Mouse (Mus musculus) intestine, postnatal 0 days (tissue): ENCODE data around the gene Vim. TPM values are rescaled to one million over a fixed set of nuclear protein-coding genes. Genes with fewer than 3 reads are reported as not detected.
"Not testable (repeated sequence)": the region's sequence is repeated elsewhere in the genome, so short reads cannot be mapped to it uniquely, and the experiment has no call there.

ENCODE experiments used
- ATAC-seq: fragments of 200-750 bp; cut with Nextera tagmentation; 2 replicates; pipeline ENCODE4 v1.8.0; 2017; ENCODE audit warnings: mild to moderate bottlenecking, moderate TSS enrichment, moderate library complexity
- H3K27ac ChIP-seq: fragments of 300-500 bp; sonication (generic); 2 replicates; pipeline ENCODE4 v1.5.1; 2014; ENCODE audit warnings: mild to moderate bottlenecking, low read depth, low read length, moderate library complexity
- H3K27me3 ChIP-seq: fragments of 300-500 bp; sonication (generic); replicated peaks from 2 replicates; pipeline ENCODE4 v1.6.1; 2014; ENCODE audit warnings: low read length, mixed read lengths; ENCODE audit not compliant: control insufficient read depth, insufficient read depth
- H3K36me3 ChIP-seq: fragments of 300-500 bp; sonication (generic); 2 replicates; pipeline ENCODE4 v1.6.1; 2014; ENCODE audit warnings: mild to moderate bottlenecking, moderate library complexity; ENCODE audit not compliant: control insufficient read depth, insufficient read depth
- H3K4me1 ChIP-seq: fragments of 300-500 bp; sonication (generic); replicated peaks from 2 replicates; pipeline ENCODE4 v1.6.1; 2014; ENCODE audit warnings: antibody characterized with exemption, low read length, mixed read lengths; ENCODE audit not compliant: control insufficient read depth, insufficient read depth
- H3K4me2 ChIP-seq: fragments of 300-500 bp; sonication (generic); replicated peaks from 2 replicates; pipeline ENCODE4 v1.6.1; 2014; ENCODE audit warnings: low read depth, mild to moderate bottlenecking, moderate library complexity
- H3K4me3 ChIP-seq: fragments of 300-500 bp; sonication (generic); 2 replicates; pipeline ENCODE4 v1.5.1; 2014; ENCODE audit warnings: low read depth, low read length
- H3K9ac ChIP-seq: fragments of 300-500 bp; sonication (generic); 2 replicates; pipeline ENCODE4 v1.6.1; 2014; ENCODE audit warnings: mild to moderate bottlenecking, low read depth, low read length
- H3K9me3 ChIP-seq: fragments of 300-500 bp; sonication (generic); 2 replicates; pipeline ENCODE4 v1.6.1; 2016; ENCODE audit warnings: mixed run types; ENCODE audit not compliant: control insufficient read depth
- CTCF ChIP-seq: sonication (generic); IDR thresholded peaks from 2 replicates; pipeline ENCODE4 v1.5.1; 2016; ENCODE audit warnings: low read depth, mild to moderate bottlenecking, control low read depth, antibody characterized with exemption, moderate library complexity
- WGBS: fragments of 180-500 bp; shearing (Covaris S2); extraction: QIAGEN DNeasy Blood & Tissue Kit; methylation state at CpG from one replicate; pipeline ENCODE4 v1.1.7; 2014; 5-methylcytosine and 5-hydroxymethylcytosine counted together
- polyA plus RNA-seq: library from polyadenylated mRNA; unstranded; fragments of >200 nt; fragmentation: Nextera tagmentation; extraction: Ambion mirVana; gene quantifications from 2 replicates; pipeline ENCODE4 v1.2.1, GENCODE M21; 2015

Vim gene
- polyA plus RNA-seq, 1 experiment from 2014 or later: 272 TPM

- Histone ChIP-seq H3K4me2 (no peak overlapping the region), H3K4me1 (0 out of 2 replicates have a peak, but pooled peaks cover 3% of the 10 kb centered on the region)
- 91% methylated on average over 8 of the region's 8 CpGs for WGBS
Observed at GRCm38 (mm10) chr2:13579315-13579714, 5.6 kb downstream of the Vim start.

DNA sequence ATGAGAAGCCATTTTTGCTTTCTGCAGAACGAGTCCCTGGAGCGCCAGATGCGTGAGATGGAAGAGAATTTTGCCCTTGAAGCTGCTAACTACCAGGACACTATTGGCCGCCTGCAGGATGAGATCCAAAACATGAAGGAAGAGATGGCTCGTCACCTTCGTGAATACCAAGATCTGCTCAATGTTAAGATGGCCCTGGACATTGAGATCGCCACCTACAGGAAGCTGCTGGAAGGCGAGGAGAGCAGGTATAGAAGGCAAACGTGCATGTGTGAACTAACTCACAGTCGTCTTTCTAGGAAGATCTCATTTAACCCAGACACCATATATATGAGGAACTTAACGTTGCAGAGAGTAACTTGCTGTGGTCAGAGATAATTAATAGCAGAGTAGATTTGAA lies 6.3 kb downstream of the Vim start:
- WGBS: 71% methylated on average over 11 of the region's 11 CpGs
- TF ChIP-seq CTCF: peak; percentile 67
- H3K4me1 ChIP-seq: 0 out of 2 replicates have a peak, but pooled peaks cover 3% of the 10 kb centered on the region
- ATAC-seq: no peak
- H3K27me3 ChIP-seq: no peaks in the 10 kb centered on the region
- no peak overlapping the region for H3K9ac ChIP-seq
- H3K4me3 ChIP-seq: no peak overlapping the region
- no peaks in the 10 kb centered on the region for H3K9me3 ChIP-seq
- H3K27ac ChIP-seq: no peak overlapping the region
- no peak overlapping the region for H3K4me2 ChIP-seq
- peaks cover 24% of the 10 kb centered on the region for H3K36me3 ChIP-seq

More at GRCm38 (mm10) chr2:13579315-13579714, 5.6 kb downstream of the Vim start:
- H3K27me3 ChIP-seq: no peaks in the 10 kb centered on the region
- H3K9me3 ChIP-seq: no peaks in the 10 kb centered on the region
- peaks cover 24% of the 10 kb centered on the region for H3K36me3 ChIP-seq
- no peak for ATAC-seq
- TF ChIP-seq CTCF: no peak
- H3K4me3 ChIP-seq: no peak overlapping the region
- H3K27ac ChIP-seq: no peak overlapping the region
- no peak overlapping the region for H3K9ac ChIP-seq

- peaks cover 24% of the 10 kb centered on the region for H3K36me3 ChIP-seq
- ATAC-seq: no peak
- H3K4me2 ChIP-seq: no peak overlapping the region
Observed at GRCm38 (mm10) chr2:13582184-13582583, 8.5 kb downstream of the Vim start.

DNA sequence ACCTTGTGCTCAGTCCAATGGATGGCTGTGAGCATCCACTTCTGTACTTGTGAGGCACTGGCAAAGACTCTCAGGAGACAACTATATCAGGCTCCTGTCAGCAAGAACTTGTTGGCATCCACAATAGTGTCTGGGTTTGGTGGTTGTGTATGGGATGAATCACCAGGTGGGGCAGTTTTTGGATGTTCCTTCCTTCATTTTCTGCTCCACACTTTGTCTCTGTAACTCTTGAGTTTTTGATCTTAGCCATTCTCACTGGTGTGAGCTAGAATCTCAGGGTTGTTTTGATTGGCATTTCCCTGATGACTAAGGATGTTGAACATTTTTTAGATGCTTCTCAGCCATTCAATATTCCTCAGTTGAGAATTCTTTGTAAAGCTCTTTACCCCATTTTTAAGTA lies 10.0 kb downstream of the Vim start:
- H3K36me3 ChIP-seq: peaks cover 19% of the 10 kb centered on the region
- not testable (repeated sequence) for H3K9me3 ChIP-seq, H3K27me3 ChIP-seq, H3K4me3 ChIP-seq, H3K27ac ChIP-seq, H3K4me2 ChIP-seq, H3K9ac ChIP-seq, H3K4me1 ChIP-seq, ATAC-seq

More at GRCm38 (mm10) chr2:13582184-13582583, 8.5 kb downstream of the Vim start:
- 82% methylated on average over 3 of the region's 3 CpGs for WGBS
- H3K9me3 ChIP-seq: no peaks in the 10 kb centered on the region
- no peak overlapping the region for H3K27ac ChIP-seq
- no peak for TF ChIP-seq CTCF
- no peaks in the 10 kb centered on the region for H3K27me3 ChIP-seq
- no peaks in the 10 kb centered on the region for H3K4me1 ChIP-seq
- H3K4me3 ChIP-seq: no peak overlapping the region
- H3K9ac ChIP-seq: no peak overlapping the region

- Histone ChIP-seq H3K27ac (no peak overlapping the region), H3K4me3 (no peak overlapping the region), H3K4me1 (no peaks in the 10 kb centered on the region), H3K9ac (no peak overlapping the region), H3K36me3 (no peaks in the 10 kb centered on the region), H3K27me3 (no peaks in the 10 kb centered on the region), H3K4me2 (no peak overlapping the region), H3K9me3 (no peaks in the 10 kb centered on the region)
- 74% methylated on average over 4 of the region's 4 CpGs for WGBS
- no peak for TF ChIP-seq CTCF
- ATAC-seq: no peak
Observed at GRCm38 (mm10) chr2:13593328-13593727, 19.6 kb downstream of the Vim start.

DNA sequence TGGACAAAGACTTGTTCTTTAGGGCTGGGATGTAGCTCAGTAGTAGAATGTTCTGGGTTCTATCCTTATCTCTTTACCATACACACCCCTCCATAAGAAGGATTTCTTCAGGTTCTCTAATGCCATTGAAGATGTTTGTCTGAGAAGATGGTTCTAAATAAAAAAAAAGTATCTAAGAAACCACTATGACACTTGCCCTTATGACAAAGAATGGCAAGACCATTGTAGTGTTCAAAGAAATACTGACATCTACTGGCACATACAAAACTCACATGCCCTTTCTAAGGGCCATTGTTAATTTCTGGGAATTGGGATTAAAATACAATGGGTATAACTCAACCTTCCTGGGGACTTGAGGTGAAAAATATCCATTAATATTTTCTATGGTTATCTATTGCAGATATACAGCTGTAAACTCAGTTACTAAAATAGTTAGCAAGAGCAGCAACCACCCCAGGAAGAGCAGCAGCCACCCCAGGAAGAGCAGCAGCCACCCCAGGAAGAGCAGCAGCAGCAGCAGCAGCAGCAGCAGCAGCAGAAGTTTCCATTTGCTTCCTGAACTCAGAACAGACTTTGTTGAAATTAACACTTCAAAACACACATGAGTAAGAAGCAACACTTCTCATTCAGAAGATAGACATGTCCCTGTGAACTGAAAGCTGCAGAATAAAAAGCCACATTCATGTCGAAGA lies 23.4 kb downstream of the Vim start:
- no peak overlapping the region for H3K4me2 ChIP-seq
- H3K27me3 ChIP-seq: no peaks in the 10 kb centered on the region
- no peak overlapping the region for H3K27ac ChIP-seq
- H3K4me3 ChIP-seq: no peak overlapping the region
- no peaks in the 10 kb centered on the region for H3K9me3 ChIP-seq
- TF ChIP-seq CTCF: peak; percentile 73
- H3K4me1 ChIP-seq: no peaks in the 10 kb centered on the region
- WGBS: 94% methylated on average over 1 of the region's 1 CpGs
- H3K9ac ChIP-seq: no peak overlapping the region
- H3K36me3 ChIP-seq: no peaks in the 10 kb centered on the region
- ATAC-seq: no peak
